Mouse (Mus musculus): ENCODE data around the gene Crtc3. TPM values are rescaled to one million over a fixed set of nuclear protein-coding genes. Genes with fewer than 3 reads are reported as not detected.

Crtc3 gene
- polyA plus RNA-seq, 1 experiment from 2014 or later: 8.4 TPM

- no peak for DNase-seq (ENCODE audit: low spot score)
- 77% methylated on average over 22 of the region's 22 CpGs for whole genome bisulfite sequencing
- H3K4me3 ChIP-seq: no peak overlapping the region
- no peaks in the 10 kb centered on the region for H3K36me3 ChIP-seq
- no peaks in the 10 kb centered on the region for H3K9me3 ChIP-seq (replicated peaks)
- no peak overlapping the region for H3K27ac ChIP-seq (replicated peaks)
- no peaks in the 10 kb centered on the region for H3K27me3 ChIP-seq (ENCODE audit: low read depth, poor library complexity, severe bottlenecking)
- H3K4me1 ChIP-seq: no peaks in the 10 kb centered on the region
These were observed 134.3 kb downstream of the Crtc3 start for GRCm38 (mm10) chr7:80554180-80555021.

- 84% methylated on average over 7 of the region's 7 CpGs for WGBS
These were observed 140.0 kb downstream of the Crtc3 start for GRCm38 (mm10) chr7:80548513-80549260.

GRCm38 (mm10) chr7:80542139-80542831 is 146.4 kb downstream of the Crtc3 start:
- Histone ChIP-seq H3K36me3 (no peaks in the 10 kb centered on the region), H3K4me1 (no peaks in the 10 kb centered on the region), H3K27me3 (ENCODE audit: low read depth, poor library complexity, severe bottlenecking) (no peaks in the 10 kb centered on the region), H3K9me3 (replicated peaks) (no peaks in the 10 kb centered on the region), H3K4me3 (no peak overlapping the region), H3K27ac (replicated peaks) (no peak overlapping the region)
- WGBS: 89% methylated on average over 7 of the region's 7 CpGs
- DNase-seq (ENCODE audit: low spot score): no peak

More at GRCm38 (mm10) chr7:80548513-80549260, 140.0 kb downstream of the Crtc3 start:
- Histone ChIP-seq H3K4me3 (no peak overlapping the region), H3K27ac (replicated peaks) (no peak overlapping the region), H3K27me3 (ENCODE audit: low read depth, poor library complexity, severe bottlenecking) (no peaks in the 10 kb centered on the region), H3K36me3 (no peaks in the 10 kb centered on the region), H3K4me1 (no peaks in the 10 kb centered on the region), H3K9me3 (replicated peaks) (no peaks in the 10 kb centered on the region)
- DNase-seq (ENCODE audit: low spot score): no peak

- Histone ChIP-seq H3K4me1 (peaks cover 3% of the 10 kb centered on the region), H3K27ac (replicated peaks) (no peak overlapping the region), H3K27me3 (ENCODE audit: low read depth, poor library complexity, severe bottlenecking) (no peaks in the 10 kb centered on the region), H3K36me3 (no peaks in the 10 kb centered on the region), H3K9me3 (replicated peaks) (no peaks in the 10 kb centered on the region), H3K4me3 (no peak overlapping the region)
- 67% methylated on average over 5 of the region's 5 CpGs for WGBS
- DNase-seq (ENCODE audit: low spot score): no peak
These were observed 149.1 kb downstream of the Crtc3 start for GRCm38 (mm10) chr7:80539581-80539980.

Other genes starting within 250 kb of the Crtc3 start
- 45.2 and 49.0 TPM in 2 replicates for gene Blm, start 153.8 kb downstream of the Crtc3 start, polyA plus RNA-seq (2016; fragmentation: Nextera tagmentation; extraction: Ambion mirVana)
- gene Iqgap1, start 137.1 kb upstream of the Crtc3 start, polyA plus RNA-seq (2016; fragmentation: Nextera tagmentation; extraction: Ambion mirVana): 23.7 and 27.1 TPM in 2 replicates
- 2.5 and 2.9 TPM in 2 replicates for gene Zscan2, start 172.0 kb upstream of the Crtc3 start, polyA plus RNA-seq (2016; fragmentation: Nextera tagmentation; extraction: Ambion mirVana)
- 48.0 and 50.2 TPM in 2 replicates for gene Wdr73, start 212.4 kb upstream of the Crtc3 start, polyA plus RNA-seq (2016; fragmentation: Nextera tagmentation; extraction: Ambion mirVana)
- 7.0 and 7.4 TPM in 2 replicates for gene Nmb, start 216.2 kb upstream of the Crtc3 start, polyA plus RNA-seq (2016; fragmentation: Nextera tagmentation; extraction: Ambion mirVana)